Mouse (Mus musculus): ENCODE measurements around the gene Rnf114.

The Rnf114 gene

DNA sequence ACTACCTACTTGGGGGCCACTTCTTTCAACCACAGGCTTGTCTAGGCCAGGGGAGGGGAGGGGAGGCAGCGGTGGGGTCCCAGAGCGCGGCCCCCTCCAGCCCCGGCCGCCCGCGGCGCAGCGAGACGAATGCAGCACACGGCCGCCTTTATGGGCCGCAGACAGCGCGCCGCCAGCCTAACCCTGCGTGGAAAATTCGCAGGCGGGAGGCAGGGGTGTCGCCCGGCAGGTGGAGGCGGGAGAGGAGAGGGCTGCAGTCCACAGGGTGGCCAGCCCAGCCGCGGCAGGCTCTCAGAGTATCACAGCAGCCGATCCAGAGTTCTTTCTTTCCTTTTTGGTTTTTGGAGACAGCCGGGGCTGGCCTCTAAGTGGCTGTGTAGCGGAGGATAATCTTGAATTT lies 67.0 kb downstream of the Rnf114 start:
- in situ Hi-C loops (cut with MboI, MseI), result loop anchor here in 1 of 2 experiments (25.0 kb wide), 1 partner anchor 1347 kb away; no protein-coding TSS in a partner anchor

DNA sequence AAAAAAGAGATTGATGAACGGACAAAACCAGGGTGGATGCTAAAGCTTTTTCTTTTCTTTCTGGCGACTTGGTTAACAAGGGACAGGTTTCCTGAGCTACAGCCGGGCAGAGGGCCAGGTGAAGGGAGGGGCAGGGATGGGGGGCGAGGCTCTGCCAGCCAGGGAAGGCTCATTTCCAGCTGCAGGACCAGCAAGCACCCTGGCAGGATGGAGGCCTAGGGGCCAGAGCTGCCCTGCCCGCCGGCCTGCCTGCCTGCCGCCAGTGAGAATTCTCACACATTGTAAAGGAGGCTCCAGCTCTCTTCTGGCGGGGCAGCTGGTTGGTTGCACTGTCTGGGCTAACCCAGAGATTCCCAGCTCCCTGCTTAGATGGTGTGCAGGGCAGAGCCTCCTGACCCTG lies 69.7 kb downstream of the Rnf114 start:
- in situ Hi-C loops (cut with MboI, MseI), result loop anchor here in 1 of 2 experiments (25.0 kb wide), 1 partner anchor 1350 kb away; no protein-coding TSS in a partner anchor

DNA sequence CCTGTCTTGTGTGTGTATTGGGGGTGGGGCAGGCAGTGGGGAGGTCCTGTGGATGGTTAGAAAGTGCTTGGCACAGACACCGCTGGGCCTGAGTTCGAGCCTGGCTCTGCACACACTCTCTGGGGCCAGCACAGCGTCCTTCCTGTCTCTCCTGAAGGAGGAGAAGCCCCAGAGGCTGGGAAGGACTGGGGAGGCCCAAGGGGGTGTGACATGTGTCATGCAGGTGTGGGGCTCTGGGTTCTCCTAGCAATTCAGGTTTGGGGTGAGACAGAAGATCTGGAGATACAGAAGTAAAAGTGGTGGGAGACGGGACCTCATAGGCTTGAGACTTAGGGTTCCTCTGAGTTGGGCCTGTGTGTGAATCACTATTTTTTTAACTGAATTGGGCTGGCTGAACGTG lies 70.6 kb downstream of the Rnf114 start:
- in situ Hi-C loops (cut with MboI, MseI), result loop anchor here in 1 of 2 experiments (25.0 kb wide), 1 partner anchor 1351 kb away; no protein-coding TSS in a partner anchor

DNA sequence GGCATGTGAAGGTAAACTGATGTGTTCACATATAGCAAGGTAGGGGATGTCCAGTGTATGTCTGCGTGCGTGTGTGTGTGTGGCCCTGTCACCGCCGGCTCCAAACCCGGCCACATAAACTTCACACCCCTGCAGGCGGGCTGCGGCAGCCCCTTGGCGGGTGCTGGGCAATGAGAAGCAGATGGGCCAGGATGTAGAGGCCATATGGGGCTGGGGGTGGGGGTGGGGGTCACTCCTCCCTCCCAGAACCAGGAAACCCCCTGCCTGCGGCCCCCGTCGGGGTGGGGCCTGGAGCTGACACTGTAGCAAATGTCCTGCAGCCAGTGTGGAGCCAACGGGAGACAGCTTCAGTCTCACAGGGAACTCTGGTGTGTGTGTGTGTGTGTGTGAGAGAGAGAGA lies 71.3 kb downstream of the Rnf114 start:
- in situ Hi-C loops (cut with MboI, MseI), result loop anchor here in 1 of 2 experiments (25.0 kb wide), 1 partner anchor 1351 kb away; no protein-coding TSS in a partner anchor

DNA sequence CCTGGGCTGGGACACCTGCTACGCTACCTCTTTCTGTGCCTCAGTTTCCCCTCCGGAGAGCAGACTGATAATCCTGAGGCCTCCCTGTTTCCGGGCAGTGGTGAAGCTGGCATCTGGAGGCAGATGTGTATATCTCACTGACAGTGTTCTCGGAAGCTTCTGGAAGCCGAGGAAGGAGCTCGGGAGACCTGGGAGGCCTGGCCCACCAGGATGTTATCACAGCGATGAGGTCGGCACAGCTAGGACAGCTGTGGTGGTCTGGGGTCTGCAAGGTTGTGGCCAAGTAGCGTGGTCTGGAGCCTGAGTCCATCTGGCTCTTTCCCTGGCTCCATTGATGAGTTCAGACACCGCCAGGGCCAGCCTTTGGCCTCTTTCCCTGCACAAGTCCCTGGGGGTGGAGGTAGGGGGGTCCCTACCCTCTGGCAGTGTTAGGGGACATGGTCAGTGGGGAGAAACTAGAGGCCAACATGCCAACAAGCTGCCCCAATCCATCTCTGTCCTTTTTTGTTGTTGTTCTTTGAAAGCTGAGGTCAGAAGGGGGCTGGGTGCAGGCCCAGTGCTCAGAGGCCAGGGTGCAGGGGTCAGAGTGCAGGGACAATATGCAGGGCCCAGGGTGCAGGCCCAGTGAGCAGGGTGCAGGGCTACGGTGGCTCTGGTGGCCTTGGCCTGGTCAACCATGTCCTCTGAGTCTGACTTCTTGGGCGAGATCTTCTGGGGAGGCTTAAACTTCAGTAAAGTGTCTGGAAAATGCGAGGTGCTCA lies 72.3 kb downstream of the Rnf114 start:
- in situ Hi-C loops (cut with MboI, MseI), result loop anchor here in 1 of 2 experiments (25.0 kb wide), 1 partner anchor 1352 kb away; no protein-coding TSS in a partner anchor

DNA sequence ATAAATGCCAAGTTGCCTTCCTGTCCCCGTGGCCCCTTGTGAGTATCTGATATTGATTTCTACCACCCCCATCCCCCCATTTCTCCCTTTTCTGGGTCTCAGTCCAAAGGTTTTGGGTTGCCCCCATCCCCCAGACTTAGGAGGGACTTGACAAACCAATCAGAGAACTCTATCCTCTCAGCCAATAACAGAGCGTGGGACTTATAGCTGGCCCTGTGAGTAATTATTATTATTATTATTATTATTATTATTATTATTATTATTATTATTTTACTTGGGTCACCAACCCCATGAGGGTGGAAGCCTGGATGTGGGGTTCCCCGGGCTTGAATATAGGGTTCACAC lies 72.8 kb downstream of the Rnf114 start:
- in situ Hi-C loops (cut with MboI, MseI), result loop anchor here in 1 of 2 experiments (25.0 kb wide), 1 partner anchor 1353 kb away; no protein-coding TSS in a partner anchor

DNA sequence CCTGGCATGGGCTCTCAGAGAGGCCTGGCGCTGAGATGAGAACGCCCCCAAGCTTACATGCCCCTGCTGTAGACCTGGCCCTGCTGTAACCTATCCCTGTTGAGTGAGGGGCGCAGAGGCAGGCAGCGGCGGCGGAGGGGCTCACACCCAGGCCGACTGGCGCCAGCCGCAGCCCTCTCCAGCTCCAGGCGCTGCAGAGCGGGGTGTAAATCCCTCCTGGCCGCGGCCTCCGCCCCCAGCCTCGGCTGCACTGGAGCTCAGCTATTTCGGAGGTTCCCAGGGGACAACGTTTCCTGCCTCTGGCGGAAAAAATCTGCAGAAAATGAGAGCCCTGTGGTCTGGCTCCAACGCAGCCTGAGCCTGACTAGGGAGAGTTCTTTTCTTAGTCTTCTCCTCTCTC lies 73.2 kb downstream of the Rnf114 start:
- in situ Hi-C loops (cut with MboI, MseI), result loop anchor here in 1 of 2 experiments (25.0 kb wide), 1 partner anchor 1353 kb away; no protein-coding TSS in a partner anchor

All from T-helper 17 cell (primary cell).